Mouse (Mus musculus) heart, postnatal 25 days (tissue): ENCODE data around the gene Vamp8. TPM values are rescaled to one million over a fixed set of nuclear protein-coding genes. Genes with fewer than 3 reads are reported as not detected.

Experiments
- DNase-seq: peaks from one replicate; pipeline ENCODE4 v3.0.0; 2022; ENCODE audit warnings: low spot score
- intact Hi-C: fragments of 180-260 bp; cut with DNase I; formaldehyde crosslinking; loops from one replicate; pipeline ENCODE4 v1.15.1; 2025
- total RNA-seq, 2 experiments: library from RNA; stranded (reverse); gene quantifications; 2 replicates each; pipeline ENCODE4 v1.2.3; 2021

Vamp8 gene
- total RNA-seq, 2 experiments from 2014 or later: 72.2 to 74.1 TPM

DNA sequence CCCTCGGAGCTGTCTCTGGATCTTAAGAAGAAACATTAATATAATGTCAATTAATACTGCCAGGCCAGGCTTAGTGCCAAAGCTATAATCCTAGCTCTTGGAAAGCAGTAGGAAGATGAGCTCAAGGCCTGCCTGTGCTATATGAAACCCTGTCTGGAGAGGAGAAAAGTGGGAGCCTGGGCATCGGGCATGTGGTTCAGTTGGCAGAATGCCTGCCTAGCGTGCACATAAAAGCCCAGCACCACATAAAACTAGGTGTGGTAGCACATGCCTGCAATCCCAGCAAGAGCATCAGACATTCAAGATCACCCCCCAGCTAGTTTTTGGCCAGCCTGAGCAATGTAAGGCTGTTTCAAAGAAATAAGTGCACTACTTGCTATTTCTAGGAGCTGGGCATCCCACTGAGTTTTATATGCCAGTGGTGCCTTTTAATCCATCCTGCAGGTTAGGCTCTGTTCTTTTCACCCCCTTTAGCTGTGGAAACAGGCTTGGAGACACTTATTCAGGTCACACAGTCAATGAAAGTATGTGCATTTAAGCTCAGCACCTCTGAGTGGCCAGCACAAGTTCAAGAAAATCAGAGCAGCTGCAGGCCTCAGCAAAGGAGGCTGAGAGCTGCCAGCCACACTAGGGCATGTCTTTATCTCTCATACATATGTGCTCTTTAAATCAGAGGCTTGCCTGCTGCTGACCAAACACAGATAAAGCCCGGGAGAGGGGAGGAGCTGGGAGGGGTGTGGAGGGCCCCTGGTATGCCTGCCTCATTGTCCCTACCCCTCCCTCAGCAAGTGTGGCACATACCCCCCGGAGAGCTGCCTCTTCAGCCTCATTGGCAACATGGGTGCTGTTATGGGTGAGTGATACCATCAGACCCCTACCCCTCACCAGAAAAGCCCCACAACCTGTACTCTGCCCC, 33.1 kb downstream of the Vamp8 start:
- intact Hi-C loops: no loop called here
- no peak for DNase-seq

DNA sequence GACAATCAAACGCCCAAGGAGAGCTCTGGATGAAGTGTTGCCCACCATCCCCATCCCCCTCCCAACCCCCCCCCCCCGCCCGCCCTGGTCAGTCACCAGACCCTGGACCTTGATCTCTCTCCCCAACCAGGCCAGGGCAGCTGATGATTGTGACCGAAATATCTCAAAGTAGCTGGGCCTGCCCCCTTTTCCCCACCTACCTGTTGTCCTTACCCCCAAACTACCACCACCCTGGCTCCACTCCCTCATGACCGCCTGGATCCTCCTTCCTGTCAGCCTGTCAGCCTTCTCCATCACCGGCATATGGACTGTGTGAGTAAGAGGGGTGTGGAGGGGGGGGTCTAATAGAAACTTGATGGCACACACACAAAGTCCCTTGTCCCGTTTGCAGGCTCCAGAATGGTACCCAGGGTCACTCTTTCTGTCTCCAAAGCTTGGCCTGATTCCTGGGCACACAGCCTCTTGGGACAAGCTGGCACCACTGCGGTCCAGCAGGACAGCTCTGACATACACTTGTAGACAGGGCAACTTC, 34.4 kb downstream of the Vamp8 start:
- intact Hi-C loops: no loop called here
- no peak for DNase-seq

DNA sequence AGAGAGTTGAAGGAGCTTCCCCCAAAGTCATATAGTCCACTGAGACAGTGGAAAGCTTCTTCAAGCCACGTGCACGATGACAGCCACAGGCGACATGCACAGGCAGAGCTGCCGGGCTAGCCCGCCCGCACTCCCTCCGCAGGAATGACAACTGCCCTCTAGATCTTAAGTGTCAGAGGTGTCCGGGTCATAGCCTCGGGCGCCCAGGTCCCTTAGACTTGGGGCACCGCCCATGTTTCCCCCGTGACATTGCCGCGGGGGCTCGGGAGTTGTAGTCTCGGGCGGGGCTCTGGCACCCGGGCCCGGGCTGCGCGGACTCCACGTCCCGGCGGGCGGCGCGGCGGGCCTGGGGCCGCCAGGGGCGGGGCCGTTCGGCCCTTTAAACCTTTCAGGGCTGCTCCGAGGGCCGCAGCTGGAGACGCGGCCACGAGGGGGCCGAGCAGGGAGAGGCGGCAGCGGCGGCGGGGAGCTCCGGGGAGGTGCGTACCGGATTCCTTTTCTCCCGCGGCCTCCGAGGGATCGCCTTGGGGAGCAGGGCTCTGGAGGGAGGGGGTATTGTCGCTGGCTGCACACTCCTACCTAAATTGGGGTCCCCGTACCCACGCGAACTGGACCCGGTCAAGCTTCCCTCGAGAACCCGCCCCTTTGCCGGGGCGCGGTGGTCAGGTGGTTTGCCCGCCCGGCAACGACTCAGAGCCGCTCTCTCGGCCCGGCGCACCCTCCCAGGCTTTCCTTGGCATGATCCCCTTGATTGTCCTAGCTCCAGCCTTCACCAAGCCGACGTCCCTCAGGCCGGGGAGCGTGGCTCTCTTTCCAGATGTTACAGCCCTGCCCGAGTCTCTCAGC, 35.2 kb downstream of the Vamp8 start, which contains the start of gene Tmem150a:
TSS of gene Tmem150a (plus strand) at position 382 of the 846 bp plus-strand sequence.
- intact Hi-C loops: no loop called here
- DNase-seq: peak; percentile 77

DNA sequence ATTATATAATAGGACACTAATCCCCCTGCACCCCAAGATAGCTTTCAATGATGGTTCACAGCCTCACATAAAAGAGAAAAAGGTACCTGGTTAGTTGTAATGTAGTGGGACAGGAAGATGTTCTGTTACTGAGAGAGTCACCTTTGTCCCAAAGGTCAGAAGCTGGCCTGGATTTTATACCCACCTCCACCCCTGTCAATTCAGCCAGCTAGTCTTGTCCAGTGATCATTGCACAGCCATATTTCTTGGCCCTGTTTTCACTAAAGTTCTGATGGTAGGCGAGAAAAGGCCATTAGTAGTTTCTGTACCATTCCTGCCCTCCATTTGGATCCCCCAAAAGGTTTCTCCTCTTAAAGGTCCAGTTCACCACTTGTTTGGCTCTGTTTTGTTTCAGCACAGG, 36.5 kb downstream of the Vamp8 start:
- no peak for DNase-seq
- intact Hi-C loops: no loop called here

DNA sequence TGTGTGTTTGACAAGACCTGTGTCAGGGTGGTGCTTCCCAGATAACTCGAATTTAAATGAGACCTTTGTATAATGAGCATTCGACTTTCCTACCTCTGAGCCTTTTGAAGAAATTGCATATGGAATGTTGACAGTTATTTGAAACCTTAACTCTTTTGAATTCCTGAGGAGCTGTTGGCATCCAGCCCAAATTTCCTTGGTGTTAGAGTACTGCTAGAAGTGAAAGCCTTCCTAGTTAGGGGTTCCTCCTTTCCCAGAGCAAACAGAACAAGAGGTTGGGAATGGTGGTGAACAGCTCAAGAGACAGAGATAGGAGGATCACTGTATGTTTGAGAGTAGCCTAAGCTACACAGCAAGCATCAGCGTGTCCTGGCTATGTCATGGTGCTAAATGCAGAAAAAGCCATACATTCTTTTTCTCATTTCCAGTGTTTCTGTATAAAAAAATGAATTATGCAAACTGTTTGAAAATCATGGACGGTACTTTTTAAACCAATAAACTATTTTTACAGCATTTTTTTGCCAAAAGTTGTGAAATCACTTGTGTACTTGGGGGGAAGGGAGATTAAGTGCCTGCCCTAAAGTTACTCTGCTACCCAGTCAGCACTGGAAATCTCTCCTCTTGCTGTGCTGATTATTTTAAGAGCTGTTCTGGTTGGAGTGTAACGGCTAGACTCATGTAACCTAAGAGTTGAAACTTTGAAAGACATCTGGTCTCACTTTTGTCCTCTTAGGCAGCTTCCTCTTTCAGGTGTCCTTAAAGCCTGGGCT, 37.7 kb downstream of the Vamp8 start:
- no peak for DNase-seq
- intact Hi-C loops: no loop called here

DNA sequence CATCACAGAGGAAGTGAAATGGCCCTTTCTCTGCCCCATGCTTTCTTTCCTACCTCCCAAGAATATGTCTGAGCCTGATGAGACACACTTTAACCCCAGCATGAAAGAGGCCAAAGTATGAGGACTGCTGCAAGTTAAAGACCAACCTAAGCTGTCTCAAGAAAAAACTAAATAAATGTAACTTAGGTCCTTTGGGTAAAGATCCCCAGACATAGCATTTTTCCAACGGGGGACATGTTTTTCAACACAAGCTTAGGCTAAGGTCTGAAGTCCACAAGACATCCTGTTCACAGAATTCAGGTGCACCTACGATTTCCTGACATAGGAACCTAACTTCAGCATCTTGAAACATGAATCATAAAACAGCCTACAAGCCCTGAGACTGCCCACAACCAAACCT, 40.3 kb downstream of the Vamp8 start:
- DNase-seq: no peak
- intact Hi-C loops: no loop called here

DNA sequence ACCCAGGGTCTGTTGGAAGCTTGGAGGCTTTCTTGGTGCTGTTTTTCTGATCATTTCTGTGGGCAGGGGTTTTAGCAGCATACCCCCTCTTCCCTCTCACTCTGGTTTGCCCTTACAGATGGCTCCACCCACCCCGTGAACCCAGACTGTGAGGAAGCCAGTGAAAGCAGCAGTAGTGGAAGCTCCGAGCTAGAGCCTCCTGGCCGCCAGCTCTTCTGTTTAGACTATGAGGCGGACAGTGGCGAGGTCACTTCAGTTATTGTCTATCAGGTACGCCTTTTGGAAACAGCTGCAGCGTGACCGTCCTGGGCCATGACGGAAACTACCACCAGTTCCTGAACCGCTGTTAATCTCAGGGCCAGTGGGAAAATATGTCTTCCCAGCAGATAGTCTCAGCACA, 42.1 kb downstream of the Vamp8 start:
- no peak for DNase-seq
- intact Hi-C loops: no loop called here

DNA sequence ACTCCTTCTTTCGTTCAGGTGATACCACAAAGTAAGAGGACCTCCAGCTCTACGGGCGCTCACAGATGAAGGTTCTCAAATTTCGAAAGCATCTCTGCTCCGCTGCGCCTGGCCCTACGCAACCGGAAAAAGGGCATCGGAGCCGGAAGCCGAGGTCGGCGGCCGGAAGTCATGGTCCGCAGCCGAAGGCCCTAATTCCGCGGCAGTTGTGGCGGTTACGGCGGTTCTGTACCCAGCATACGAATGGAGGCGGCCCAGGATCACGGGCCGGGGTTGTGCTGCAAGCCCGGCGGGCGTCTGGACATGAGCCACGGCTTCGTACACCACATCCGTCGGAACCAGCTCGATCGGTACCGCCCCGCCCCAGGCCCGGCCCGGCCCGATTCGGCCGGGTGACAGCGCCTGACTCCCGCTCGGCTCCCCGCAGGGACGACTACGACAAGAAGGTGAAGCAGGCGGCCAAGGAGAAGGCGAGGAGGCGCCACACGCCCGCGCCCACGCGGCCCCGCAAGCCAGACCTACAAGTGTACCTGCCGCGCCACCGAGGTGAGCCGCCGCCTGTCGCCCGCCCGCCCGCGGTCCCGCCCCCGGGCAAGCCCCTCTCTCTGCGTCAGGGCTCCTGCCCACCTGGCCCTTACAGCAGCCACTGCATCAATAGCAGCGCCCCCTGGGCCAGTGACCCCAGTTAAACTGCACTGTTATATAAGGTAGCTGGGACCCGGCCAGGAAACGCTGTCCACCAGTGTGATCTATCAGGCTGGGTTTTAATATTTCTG, 43.1 kb downstream of the Vamp8 start, which contains the start of gene 0610030E20Rik:
TSS of gene 0610030E20Rik (plus strand) at position 152 of the 776 bp plus-strand sequence.
- intact Hi-C loops: no loop called here
- DNase-seq: peak; percentile 66

DNA sequence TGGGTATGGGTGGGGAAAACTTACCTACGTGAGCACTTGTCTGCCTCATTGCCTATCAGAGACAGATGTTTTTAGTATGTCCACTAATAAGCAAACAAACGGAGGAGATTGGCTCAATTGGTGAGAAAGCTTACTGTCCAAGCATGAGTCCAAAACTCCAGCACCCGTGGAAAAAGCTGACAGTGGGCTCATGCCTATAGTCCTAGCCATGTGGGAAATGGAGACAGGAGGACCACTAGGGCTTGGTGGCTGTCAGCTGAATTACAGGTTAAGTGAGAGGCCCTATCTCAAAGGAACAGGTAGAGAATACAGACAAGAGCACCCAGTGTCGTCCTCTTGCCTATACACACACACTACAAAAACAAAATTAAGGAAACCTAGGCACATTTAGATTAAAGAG, 44.2 kb downstream of the Vamp8 start:
- intact Hi-C loops: no loop called here

DNA sequence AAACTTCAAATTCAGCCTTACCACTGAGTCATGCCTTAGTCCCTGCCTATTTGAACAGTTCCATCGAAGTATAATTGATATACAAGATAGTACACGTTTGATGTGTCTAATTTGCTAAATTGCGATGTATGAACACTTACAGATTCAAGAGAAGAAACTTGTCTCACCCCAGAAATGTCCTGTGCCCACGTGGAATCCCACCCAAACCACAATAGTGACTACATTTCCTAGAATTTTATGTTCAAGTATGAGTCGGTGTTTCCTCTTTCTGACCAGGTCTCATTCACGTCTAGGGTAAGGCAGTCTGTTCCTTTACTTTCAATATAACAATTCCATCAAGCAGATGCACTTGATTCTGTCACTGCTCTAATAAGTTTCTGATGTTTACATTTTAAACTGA, 44.9 kb downstream of the Vamp8 start:
- no peak for DNase-seq
- intact Hi-C loops: loop anchor here (2.0 kb wide), 1 partner anchor 61 kb away; no protein-coding TSS in a partner anchor

More for the DNA sequence above, 44.2 kb downstream of the Vamp8 start:
- no peak for DNase-seq

DNA sequence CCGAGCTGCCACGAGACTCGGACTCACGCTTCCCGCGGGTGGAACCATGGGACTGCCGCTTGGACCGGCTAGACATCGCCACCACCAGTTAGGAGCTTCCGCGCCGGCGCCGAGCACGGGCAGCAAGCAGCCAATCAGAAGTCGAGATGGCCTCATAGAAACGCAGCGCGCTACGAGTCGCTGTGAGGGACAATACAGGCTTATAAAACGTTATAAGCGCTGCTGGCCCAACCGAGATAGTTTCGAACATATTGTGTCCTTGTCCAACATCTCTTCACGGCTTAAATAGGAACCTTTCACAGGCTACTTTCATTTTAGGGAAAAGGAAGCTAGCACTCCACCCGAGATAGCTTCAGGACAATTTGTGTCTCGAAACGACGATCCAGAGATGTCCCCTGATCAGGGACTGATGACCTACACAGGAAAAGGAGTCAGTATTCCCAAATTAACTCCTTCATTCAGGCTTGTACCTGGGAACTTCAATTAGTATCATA, 45.4 kb downstream of the Vamp8 start, which contains the start of gene Usp39:
TSS of gene Usp39 (minus strand) at position 111 of the 494 bp plus-strand sequence.
- DNase-seq: peak; percentile 87
- intact Hi-C loops: loop anchor here (2.0 kb wide), 1 partner anchor 60 kb away; no protein-coding TSS in a partner anchor

DNA sequence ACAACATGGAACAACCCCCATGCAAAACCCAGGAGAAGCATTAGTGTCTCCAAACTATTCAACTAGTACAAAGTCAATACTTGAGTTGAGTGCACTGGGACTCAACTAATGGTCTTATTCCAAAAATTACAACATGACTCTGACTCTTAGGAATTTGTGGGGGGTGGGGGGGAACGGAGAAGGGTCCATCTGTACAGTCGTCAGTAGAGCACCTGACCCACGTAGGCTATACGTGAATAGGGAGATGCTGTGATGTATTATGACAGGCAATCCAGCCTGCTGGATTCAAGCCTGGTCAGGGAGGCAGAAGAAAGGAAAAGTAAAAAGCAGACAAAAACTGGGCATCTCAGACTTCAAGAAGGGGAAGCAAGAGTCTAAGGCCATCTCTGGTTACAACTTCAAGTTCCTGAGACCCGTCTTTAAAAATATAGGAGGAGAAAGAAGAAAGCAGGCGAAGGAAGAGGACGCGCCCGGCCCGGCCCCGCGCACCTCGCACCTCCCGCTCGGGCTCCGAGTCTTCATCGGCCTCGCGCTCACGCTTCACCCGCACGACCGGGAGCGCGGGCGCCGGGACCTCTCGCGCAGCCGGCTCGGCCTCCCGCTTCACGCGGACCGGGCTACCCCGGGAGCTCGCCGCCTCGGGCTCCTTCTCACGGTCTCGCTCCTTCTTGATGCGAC, 46.0 kb downstream of the Vamp8 start:
- DNase-seq: no peak
- intact Hi-C loops: loop anchor here (2.0 kb wide), 1 partner anchor 60 kb away; no protein-coding TSS in a partner anchor

DNA sequence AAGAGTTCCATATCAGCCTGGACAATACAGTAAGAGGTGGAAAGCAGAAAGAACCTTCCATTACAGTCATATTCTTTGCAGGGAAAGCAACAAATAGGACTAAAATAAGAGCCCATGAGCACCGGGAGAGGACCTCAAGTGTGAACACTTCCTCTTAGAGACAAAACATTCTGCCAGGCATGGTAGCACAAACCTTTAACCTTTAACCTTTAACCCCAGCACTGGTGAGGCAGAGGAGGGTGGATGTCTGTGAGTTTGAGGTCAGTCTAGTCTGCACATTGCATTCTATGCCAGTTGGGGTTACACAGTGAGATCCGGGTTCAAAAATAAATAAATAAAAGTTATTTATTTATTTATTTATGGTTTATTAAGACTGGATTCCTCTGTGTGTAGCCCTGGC, 50.0 kb downstream of the Vamp8 start:
- intact Hi-C loops: no loop called here
- DNase-seq: no peak

Other genes with a start within 250 kb of the Vamp8 start
- 10 to 100 TPM in 1 of 2 experiments, 1 to 10 TPM in 1; 6.1 to 12.4 TPM for gene Atoh8, start 155.1 kb downstream of the Vamp8 start, total RNA-seq
- gene Sftpb, start 86.1 kb downstream of the Vamp8 start, total RNA-seq: under 1 TPM in 1 of 2 experiments, not detected in 1; 0.45 TPM
- gene Usp39, start 45.5 kb downstream of the Vamp8 start, total RNA-seq: 10 to 100 TPM; 15.7 to 16.6 TPM
- 10 to 100 TPM in 1 of 2 experiments, 1 to 10 TPM in 1; 9.4 to 10.1 TPM for gene 0610030E20Rik, start 43.4 kb downstream of the Vamp8 start, total RNA-seq
- 10 to 100 TPM; 18.0 to 21.1 TPM for gene Tmem150a, start 35.3 kb downstream of the Vamp8 start, total RNA-seq
- 10 to 100 TPM; 33.9 to 41.2 TPM for gene Rnf181, start 23.7 kb downstream of the Vamp8 start, total RNA-seq
- gene Vamp5, start 10.2 kb downstream of the Vamp8 start, total RNA-seq: 10 to 100 TPM; 56.3 to 59.6 TPM
- 10 to 100 TPM; 33.3 to 35.0 TPM for gene Ggcx, start 23.6 kb upstream of the Vamp8 start, total RNA-seq
- 100 to 1,000 TPM; 106 to 141 TPM for gene Mat2a, start 48.9 kb upstream of the Vamp8 start, total RNA-seq
- not detected for gene Sh2d6, start 131.0 kb upstream of the Vamp8 start, total RNA-seq
- 1 to 10 TPM; 6.5 to 8.7 TPM for gene Capg, start 153.7 kb upstream of the Vamp8 start, total RNA-seq
- gene Elmod3, start 207.7 kb upstream of the Vamp8 start, total RNA-seq: 10 to 100 TPM; 11.3 to 19.8 TPM
- gene Retsat, start 207.8 kb upstream of the Vamp8 start, total RNA-seq: 100 to 1,000 TPM; 155 to 157 TPM
- 10 to 100 TPM; 46.3 to 50.5 TPM for gene Tgoln1, start 226.3 kb upstream of the Vamp8 start, total RNA-seq